Mouse (Mus musculus): ENCODE data around the gene Ip6k3. TPM values are rescaled to one million over a fixed set of nuclear protein-coding genes. Genes with fewer than 3 reads are reported as not detected.
A peak's percentile ranks its signal among the peaks of the same experiment; 100 is the strongest.

The Ip6k3 gene
- polyA plus RNA-seq, 2 experiments, result 0.47 to 0.76 TPM

DNA sequence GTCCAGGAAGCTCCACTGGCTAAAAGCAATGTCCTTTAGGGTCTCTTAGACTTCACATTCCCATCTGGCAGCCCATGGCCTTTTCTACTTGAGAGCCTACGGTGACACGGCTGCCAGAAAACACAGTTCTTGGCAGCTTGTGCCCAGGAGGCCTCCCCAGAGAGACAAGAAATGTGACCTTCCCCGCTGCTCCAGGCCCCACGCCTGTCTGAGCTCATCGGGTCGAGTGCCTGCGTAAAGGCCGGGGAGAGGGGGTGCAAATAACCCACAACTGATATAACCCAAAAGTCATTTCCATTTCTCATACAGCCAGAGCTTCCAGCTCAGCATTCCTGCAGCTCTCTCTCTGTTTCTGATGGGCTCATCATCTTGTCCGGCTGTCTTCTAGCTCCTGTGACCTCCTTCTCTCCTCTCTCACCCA, 13.8 kb downstream of the Ip6k3 start:
- Histone ChIP-seq H3K36me3 (ENCODE audit: control insufficient read depth, insufficient read depth, low read length) (no peaks in the 10 kb centered on the region), H3K4me2 (replicated peaks; ENCODE audit: low read depth, low read length, severe bottlenecking) (no peak overlapping the region), H3K27me3 (ENCODE audit: control insufficient read depth, insufficient read depth, low read length) (no peaks in the 10 kb centered on the region), H3K27ac (replicated peaks; ENCODE audit: low read depth, low read length) (0 out of 2 replicates have a peak overlapping the region, but pooled peaks have one; percentile 19), H3K9ac (ENCODE audit: low read depth, low read length, severe bottlenecking) (no peak overlapping the region), H3K9me3 (ENCODE audit: control insufficient read depth, low read length) (no peaks in the 10 kb centered on the region), H3K4me1 (ENCODE audit: control insufficient read depth, insufficient read depth, low read length) (peaks cover 43% of the 10 kb centered on the region), H3K4me3 (replicated peaks; ENCODE audit: low read length) (no peak overlapping the region)
- 36% methylated on average over 9 of the region's 9 CpGs for WGBS
- ATAC-seq (ENCODE audit: low FRiP score, low read depth) (no peak), DNase-seq (ENCODE audit: low spot score) (no peak)
- TF ChIP-seq POLR2A (IDR thresholded peaks at IDR 0.05; ENCODE audit: borderline replicate concordance, extremely low read depth, insufficient read depth, insufficient read length), result no peak

DNA sequence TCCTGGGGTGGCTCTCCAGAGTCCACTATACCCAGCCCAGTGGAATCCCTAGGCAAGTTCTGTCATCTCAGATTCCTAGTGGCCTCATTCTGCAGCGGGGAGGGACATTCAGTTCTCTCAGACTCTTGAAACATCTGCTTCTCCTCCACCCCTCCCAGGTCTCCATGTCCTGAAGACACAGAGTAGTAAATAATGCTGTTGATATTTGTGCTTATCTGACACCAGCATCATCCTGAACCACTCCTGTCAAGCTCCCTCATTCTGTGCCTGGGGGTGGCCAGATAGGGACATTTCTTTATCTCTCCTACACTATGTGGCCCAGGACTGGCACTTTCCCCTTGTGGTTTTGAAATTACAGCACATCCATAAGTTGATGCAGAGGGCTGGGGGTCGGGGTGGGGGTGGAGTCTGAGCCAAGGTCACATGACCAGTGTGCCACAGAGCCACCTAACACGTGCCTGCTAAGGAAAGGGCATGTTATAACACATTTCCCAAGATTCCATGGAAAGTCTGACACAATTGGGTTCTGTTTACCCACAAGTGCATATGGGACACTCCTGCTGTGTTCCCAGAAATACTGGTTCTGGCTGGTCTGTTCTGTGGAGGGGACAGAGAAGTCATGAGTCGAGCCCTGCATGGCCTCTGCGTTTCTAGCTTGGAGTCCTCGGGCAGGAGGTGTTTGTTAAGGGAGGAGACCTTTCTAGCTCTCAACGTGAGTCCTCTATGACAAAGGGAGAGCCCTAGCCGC, 14.4 kb downstream of the Ip6k3 start:
- Histone ChIP-seq H3K4me1 (ENCODE audit: control insufficient read depth, insufficient read depth, low read length) (peaks cover 48% of the 10 kb centered on the region), H3K4me3 (replicated peaks; ENCODE audit: low read length) (no peak overlapping the region)
- DNase-seq (ENCODE audit: low spot score), result no peak

DNA sequence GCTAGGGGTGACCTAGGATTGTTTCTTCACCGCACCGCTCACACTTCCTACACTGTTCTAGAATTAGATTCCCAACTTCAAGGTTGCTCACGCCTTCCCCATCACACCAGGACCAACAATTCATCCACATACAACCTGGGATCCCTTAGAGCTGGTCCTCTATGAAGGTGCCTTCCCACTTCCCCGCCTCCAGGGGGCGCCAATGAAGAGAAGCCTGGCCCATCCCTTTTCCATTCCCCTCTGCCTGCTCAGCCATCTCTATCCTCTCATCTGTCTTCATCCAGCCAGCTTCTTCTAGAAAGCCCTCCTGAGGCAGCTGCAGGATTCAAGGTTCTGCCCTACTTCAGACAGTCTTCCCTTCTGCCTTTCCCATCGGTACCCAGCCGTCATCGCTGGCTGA, 16.2 kb downstream of the Ip6k3 start:
- 73% methylated on average over 8 of the region's 8 CpGs for WGBS
- Histone ChIP-seq H3K36me3 (ENCODE audit: control insufficient read depth, insufficient read depth, low read length) (no peaks in the 10 kb centered on the region), H3K4me3 (replicated peaks; ENCODE audit: low read length) (no peak overlapping the region), H3K4me2 (replicated peaks; ENCODE audit: low read depth, low read length, severe bottlenecking) (no peak overlapping the region), H3K27ac (replicated peaks; ENCODE audit: low read depth, low read length) (no peak overlapping the region), H3K9me3 (ENCODE audit: control insufficient read depth, low read length) (no peaks in the 10 kb centered on the region), H3K27me3 (ENCODE audit: control insufficient read depth, insufficient read depth, low read length) (no peaks in the 10 kb centered on the region), H3K4me1 (ENCODE audit: control insufficient read depth, insufficient read depth, low read length) (peaks cover 51% of the 10 kb centered on the region), H3K9ac (ENCODE audit: low read depth, low read length, severe bottlenecking) (no peak overlapping the region)
- ATAC-seq (ENCODE audit: low FRiP score, low read depth), result no peak
- no peak for TF ChIP-seq POLR2A (IDR thresholded peaks at IDR 0.05; ENCODE audit: borderline replicate concordance, extremely low read depth, insufficient read depth, insufficient read length)
- no peak for DNase-seq (ENCODE audit: low spot score)

More for the DNA sequence above, 14.4 kb downstream of the Ip6k3 start:
- Histone ChIP-seq H3K27me3 (ENCODE audit: control insufficient read depth, insufficient read depth, low read length) (no peaks in the 10 kb centered on the region), H3K4me2 (replicated peaks; ENCODE audit: low read depth, low read length, severe bottlenecking) (no peak overlapping the region), H3K27ac (replicated peaks; ENCODE audit: low read depth, low read length) (0 out of 2 replicates have a peak overlapping the region, but pooled peaks have one; percentile 19), H3K36me3 (ENCODE audit: control insufficient read depth, insufficient read depth, low read length) (no peaks in the 10 kb centered on the region), H3K9ac (ENCODE audit: low read depth, low read length, severe bottlenecking) (no peak overlapping the region; the same call in 1 of the 2 replicates), H3K9me3 (ENCODE audit: control insufficient read depth, low read length) (no peaks in the 10 kb centered on the region)
- TF ChIP-seq POLR2A (IDR thresholded peaks at IDR 0.05; ENCODE audit: borderline replicate concordance, extremely low read depth, insufficient read depth, insufficient read length), result no peak
- ATAC-seq (ENCODE audit: low FRiP score, low read depth), result 0 out of 2 replicates have a peak, but pooled peaks have one; percentile 17
- WGBS, result 64% methylated on average over 8 of the region's 8 CpGs

DNA sequence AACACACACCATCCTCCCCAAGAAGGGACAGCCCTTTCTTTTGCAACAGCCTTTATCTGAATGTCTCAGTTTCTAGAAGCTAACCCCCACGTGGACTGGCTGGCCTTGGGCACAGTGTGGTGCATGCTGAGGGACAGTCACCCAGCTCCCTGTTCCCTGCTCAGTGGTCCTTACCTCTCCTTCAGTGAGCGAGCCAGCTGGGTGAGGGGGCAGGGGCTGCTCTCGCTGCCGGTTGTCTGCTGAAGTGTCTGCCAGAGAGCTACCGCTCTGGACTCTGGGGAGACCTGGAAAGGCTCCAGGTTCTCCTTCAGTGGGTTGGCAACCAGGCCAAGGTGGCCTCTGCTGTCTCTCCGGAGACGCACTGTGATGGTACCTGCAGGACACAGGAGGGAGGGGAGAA, 16.7 kb downstream of the Ip6k3 start:
- H3K27me3 ChIP-seq (ENCODE audit: control insufficient read depth, insufficient read depth, low read length), result no peaks in the 10 kb centered on the region
- H3K27ac ChIP-seq (replicated peaks; ENCODE audit: low read depth, low read length), result no peak overlapping the region
- no peak for ATAC-seq (ENCODE audit: low FRiP score, low read depth)
- no peak overlapping the region for H3K9ac ChIP-seq (ENCODE audit: low read depth, low read length, severe bottlenecking)
- peaks cover 54% of the 10 kb centered on the region for H3K4me1 ChIP-seq (ENCODE audit: control insufficient read depth, insufficient read depth, low read length)
- no peaks in the 10 kb centered on the region for H3K9me3 ChIP-seq (ENCODE audit: control insufficient read depth, low read length)
- no peak for DNase-seq (ENCODE audit: low spot score)
- TF ChIP-seq POLR2A (IDR thresholded peaks at IDR 0.05; ENCODE audit: borderline replicate concordance, extremely low read depth, insufficient read depth, insufficient read length), result no peak
- WGBS, result 62% methylated on average over 5 of the region's 7 CpGs
- no peak overlapping the region for H3K4me3 ChIP-seq (replicated peaks; ENCODE audit: low read length)
- no peaks in the 10 kb centered on the region for H3K36me3 ChIP-seq (ENCODE audit: control insufficient read depth, insufficient read depth, low read length)
- H3K4me2 ChIP-seq (replicated peaks; ENCODE audit: low read depth, low read length, severe bottlenecking), result no peak overlapping the region

DNA sequence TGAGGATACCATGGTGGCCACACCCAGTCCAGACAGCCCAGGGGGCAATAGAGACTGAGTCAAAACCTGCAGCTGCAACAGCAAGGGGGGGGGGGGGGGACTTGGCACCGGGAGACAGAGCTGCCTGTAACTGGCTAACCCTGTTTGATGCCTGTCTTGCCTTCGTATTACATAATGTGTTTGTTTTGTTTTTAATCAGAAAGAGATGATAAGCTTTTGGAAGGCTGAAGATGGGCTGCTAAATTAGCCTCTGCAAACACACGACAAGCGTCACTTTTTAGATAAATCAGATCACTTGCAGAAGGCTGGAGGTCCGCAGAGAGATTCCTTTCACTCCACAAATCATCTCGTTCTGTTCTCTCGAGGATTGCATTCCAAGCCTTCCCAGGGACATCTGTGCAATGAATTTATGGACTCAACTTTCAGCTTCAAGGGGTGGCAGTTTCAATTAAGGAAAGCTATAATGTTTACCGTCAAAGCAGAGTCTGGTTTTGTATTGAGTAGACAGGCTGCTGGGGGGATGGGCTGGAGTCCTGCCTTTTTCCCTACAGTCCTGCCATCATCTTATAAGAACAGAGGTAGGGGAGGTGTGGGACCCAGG, 21.2 kb downstream of the Ip6k3 start:
- Histone ChIP-seq H3K4me2 (replicated peaks; ENCODE audit: low read depth, low read length, severe bottlenecking) (peak overlapping the region; percentile 23; the same call in 1 of the 2 replicates), H3K4me1 (ENCODE audit: control insufficient read depth, insufficient read depth, low read length) (peaks cover 38% of the 10 kb centered on the region), H3K36me3 (ENCODE audit: control insufficient read depth, insufficient read depth, low read length) (no peaks in the 10 kb centered on the region), H3K27me3 (ENCODE audit: control insufficient read depth, insufficient read depth, low read length) (no peaks in the 10 kb centered on the region), H3K9me3 (ENCODE audit: control insufficient read depth, low read length) (no peaks in the 10 kb centered on the region), H3K9ac (ENCODE audit: low read depth, low read length, severe bottlenecking) (no peak overlapping the region), H3K27ac (replicated peaks; ENCODE audit: low read depth, low read length) (no peak overlapping the region), H3K4me3 (replicated peaks; ENCODE audit: low read length) (no peak overlapping the region)
- TF ChIP-seq POLR2A (IDR thresholded peaks at IDR 0.05; ENCODE audit: borderline replicate concordance, extremely low read depth, insufficient read depth, insufficient read length), result no peak
- ATAC-seq (ENCODE audit: low FRiP score, low read depth), result no peak
- WGBS, result 6% methylated on average over 8 of the region's 8 CpGs
- DNase-seq (ENCODE audit: low spot score), result no peak

Measured in limb, embryonic 14.5 days (tissue).